ENCODE assay signal across 8 mouse cellular contexts in the genomic region with DNA sequence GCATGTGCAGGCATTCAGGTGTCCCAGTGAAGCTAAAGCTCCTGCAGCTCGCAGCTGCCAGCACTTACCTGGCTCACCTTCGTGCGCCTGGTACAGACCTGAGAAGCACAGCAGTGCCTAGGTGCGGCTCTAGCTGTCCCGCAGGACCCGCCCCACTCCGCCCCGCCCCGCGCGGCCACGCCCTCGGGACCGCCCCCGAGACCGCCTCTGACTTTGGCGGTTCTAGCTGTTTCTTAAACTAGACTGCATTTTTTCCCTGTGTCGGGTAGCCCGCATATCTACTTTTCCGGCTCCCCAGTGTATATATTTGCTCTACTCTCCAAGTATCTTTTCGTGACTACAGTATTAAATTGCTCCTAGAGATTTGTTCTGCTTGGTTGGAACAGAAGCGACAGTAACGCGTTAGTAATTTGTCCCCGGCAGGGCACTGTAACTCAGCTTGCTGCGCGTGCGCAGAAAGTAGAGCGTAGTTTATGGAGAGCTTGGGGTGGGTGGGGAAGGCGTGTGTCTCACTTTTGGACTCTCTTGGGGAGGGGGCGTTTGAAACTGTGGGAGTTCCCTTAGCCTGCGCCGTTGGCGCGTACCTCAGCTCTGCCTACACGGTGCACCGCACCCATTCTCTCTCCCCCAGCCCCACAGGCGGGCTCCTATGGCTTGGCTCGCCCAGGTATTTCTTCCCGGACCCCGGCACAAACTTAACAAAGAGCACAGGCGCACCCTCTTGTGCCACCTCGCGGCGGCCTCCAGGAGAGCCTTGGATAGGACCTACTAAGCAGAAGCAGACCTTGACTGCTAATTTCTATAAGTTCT. TPM values are rescaled to one million over a fixed set of nuclear protein-coding genes. Genes with fewer than 3 reads are reported as not detected.
A peak's percentile ranks its signal among the peaks of the same experiment; 100 is the strongest.
DNase-seq lines count a peak whose midpoint lies in the region; ATAC-seq and TF ChIP-seq lines count a peak whose summit lies in the region.

TSS of gene Mgst3 (minus strand) at position 159 of the 810 bp plus-strand sequence.

- peaks cover 21% of the 10 kb centered on the region; the same call in 1 of the 2 replicates for H3K27me3 ChIP-seq in E14TG2a.4 (ENCODE audit: insufficient read depth, low read length)
- peaks cover 25% of the 10 kb centered on the region for H3K27me3 ChIP-seq in forebrain, embryonic 12.5 days
- no peaks in the 10 kb centered on the region for H3K27me3 ChIP-seq in heart, postnatal 0 days (ENCODE audit: control insufficient read depth, insufficient read depth, low read length)
- peaks cover 3% of the 10 kb centered on the region; the same call in 1 of the 2 replicates for H3K27me3 ChIP-seq in liver, embryonic 16.5 days (ENCODE audit: control insufficient read depth, insufficient read depth, low read depth, low read length)
- peaks cover 43% of the 10 kb centered on the region for H3K27me3 ChIP-seq in neural tube, embryonic 13.5 days
- no peaks in the 10 kb centered on the region for H3K27me3 ChIP-seq in testis, adult 2 months (ENCODE audit: control insufficient read depth, insufficient read depth, low read length)

- no peak; the same call in 1 of the 2 replicates for TF ChIP-seq EP300 in heart, postnatal 0 days (IDR thresholded peaks at IDR 0.05; ENCODE audit: low read depth)

- no peaks in the 10 kb centered on the region for H3K9me3 ChIP-seq in E14TG2a.4 (ENCODE audit: low read length)
- no peaks in the 10 kb centered on the region for H3K9me3 ChIP-seq in forebrain, embryonic 12.5 days
- H3K9me3 ChIP-seq in heart, postnatal 0 days (replicated peaks; ENCODE audit: control insufficient read depth, low read length): no peaks in the 10 kb centered on the region
- H3K9me3 ChIP-seq in liver, embryonic 16.5 days (replicated peaks; ENCODE audit: control insufficient read depth, low read length): no peaks in the 10 kb centered on the region
- H3K9me3 ChIP-seq in neural tube, embryonic 13.5 days: no peaks in the 10 kb centered on the region

- H3K4me3 ChIP-seq in E14TG2a.4 (replicated peaks; ENCODE audit: low read length): peak within 1 kb of the TSS; percentile 89
- peak within 1 kb of the TSS; percentile 64 for H3K4me3 ChIP-seq in forebrain, embryonic 12.5 days (replicated peaks)
- H3K4me3 ChIP-seq in heart, postnatal 0 days (ENCODE audit: low read depth, low read length): peak within 1 kb of the TSS; percentile 91
- peak within 1 kb of the TSS; percentile 82 for H3K4me3 ChIP-seq in liver, embryonic 16.5 days (ENCODE audit: low read depth, low read length)
- peak within 1 kb of the TSS; percentile 69 for H3K4me3 ChIP-seq in neural tube, embryonic 13.5 days
- H3K4me3 ChIP-seq in testis, adult 2 months (ENCODE audit: control insufficient read depth, low read depth, low read length): peak within 1 kb of the TSS; percentile 98

- WGBS in forebrain, embryonic 12.5 days: under 1% methylated on average over 45 of the region's 45 CpGs
- WGBS in heart, postnatal 0 days: under 1% methylated on average over 45 of the region's 45 CpGs
- under 1% methylated on average over 45 of the region's 45 CpGs for WGBS in liver, embryonic 16.5 days (ENCODE audit: insufficient replicate concordance)
- WGBS in neural tube, embryonic 13.5 days: under 1% methylated on average over 45 of the region's 45 CpGs

- H3K36me3 ChIP-seq in E14TG2a.4 (ENCODE audit: insufficient read depth, low read length): no peaks in the 10 kb centered on the region
- H3K36me3 ChIP-seq in forebrain, embryonic 12.5 days (replicated peaks): no peaks in the 10 kb centered on the region
- no peaks in the 10 kb centered on the region for H3K36me3 ChIP-seq in heart, postnatal 0 days (replicated peaks; ENCODE audit: control insufficient read depth, insufficient read depth, low read length)
- peaks cover 3% of the 10 kb centered on the region; the same call in 1 of the 2 replicates for H3K36me3 ChIP-seq in liver, embryonic 16.5 days (ENCODE audit: control insufficient read depth, insufficient read depth)
- no peaks in the 10 kb centered on the region for H3K36me3 ChIP-seq in neural tube, embryonic 13.5 days
- H3K36me3 ChIP-seq in testis, adult 2 months (ENCODE audit: control insufficient read depth, insufficient read depth, low read length): no peaks in the 10 kb centered on the region

- peak within 1 kb of the TSS; percentile 70 for H3K9ac ChIP-seq in forebrain, embryonic 12.5 days
- H3K9ac ChIP-seq in heart, postnatal 0 days (replicated peaks; ENCODE audit: low read depth, low read length): peak within 1 kb of the TSS; percentile 76
- H3K9ac ChIP-seq in liver, embryonic 16.5 days (ENCODE audit: low read depth, low read length): peak within 1 kb of the TSS; percentile 81
- H3K9ac ChIP-seq in neural tube, embryonic 13.5 days: peak within 1 kb of the TSS; percentile 79

- TF ChIP-seq POLR2A in testis, adult 2 months (IDR thresholded peaks at IDR 0.05; ENCODE audit: control insufficient read depth, low read depth, low read length): peak; percentile 90

- peaks cover 19% of the 10 kb centered on the region for H3K4me1 ChIP-seq in E14TG2a.4 (replicated peaks; ENCODE audit: low read depth, low read length)
- H3K4me1 ChIP-seq in forebrain, embryonic 12.5 days: peaks cover 14% of the 10 kb centered on the region
- H3K4me1 ChIP-seq in heart, postnatal 0 days (ENCODE audit: control insufficient read depth, insufficient read depth): peaks cover 7% of the 10 kb centered on the region
- H3K4me1 ChIP-seq in liver, embryonic 16.5 days (ENCODE audit: control insufficient read depth, low read depth, low read length): peaks cover 40% of the 10 kb centered on the region
- H3K4me1 ChIP-seq in neural tube, embryonic 13.5 days (replicated peaks): peaks cover 22% of the 10 kb centered on the region
- H3K4me1 ChIP-seq in testis, adult 2 months (ENCODE audit: control insufficient read depth, insufficient read depth, low read length): peaks cover 9% of the 10 kb centered on the region

- peak within 1 kb of the TSS; percentile 90 for H3K4me2 ChIP-seq in forebrain, embryonic 12.5 days
- H3K4me2 ChIP-seq in heart, postnatal 0 days (ENCODE audit: low read depth, low read length): peak within 1 kb of the TSS; percentile 96
- peak within 1 kb of the TSS; percentile 69 for H3K4me2 ChIP-seq in liver, embryonic 16.5 days (ENCODE audit: low read depth, low read length)
- H3K4me2 ChIP-seq in neural tube, embryonic 13.5 days: peak within 1 kb of the TSS; percentile 76

- DNase-seq in c-Kit-positive CD71-positive TER-119-positive erythroid progenitor cells, embryonic 14.5 days (ENCODE audit: low spot score): peak; percentile 97
- peak; percentile 95 for DNase-seq in heart, postnatal 0 days (ENCODE audit: low spot score)
- DNase-seq in kidney, postnatal 4 days: peak; percentile 96 to 97

- peak within 1 kb of the TSS; percentile 79 for H3K27ac ChIP-seq in forebrain, embryonic 12.5 days
- H3K27ac ChIP-seq in heart, postnatal 0 days (ENCODE audit: low read depth): peak within 1 kb of the TSS; percentile 94
- H3K27ac ChIP-seq in liver, embryonic 16.5 days (ENCODE audit: low read length): peak within 1 kb of the TSS; percentile 94
- peak within 1 kb of the TSS; percentile 83 for H3K27ac ChIP-seq in neural tube, embryonic 13.5 days (replicated peaks)
- peak within 1 kb of the TSS; percentile 86 for H3K27ac ChIP-seq in testis, adult 2 months (ENCODE audit: control insufficient read depth, insufficient read depth, low read depth, low read length)

- ATAC-seq in forebrain, embryonic 12.5 days (ENCODE audit: low FRiP score): peak; percentile 95
- peak; percentile 91 for ATAC-seq in heart, postnatal 0 days (ENCODE audit: insufficient read depth, low read depth)
- ATAC-seq in liver, embryonic 16.5 days (ENCODE audit: low read depth): peak; percentile 90
- peak; percentile 96 for ATAC-seq in neural tube, embryonic 13.5 days (ENCODE audit: low read depth)

- peak; percentile 40 for TF ChIP-seq CTCF in E14TG2a.4 (conservative IDR thresholded peaks at IDR 0.05; ENCODE audit: low read length)
- TF ChIP-seq CTCF in heart, postnatal 0 days (IDR thresholded peaks at IDR 0.05; ENCODE audit: low read depth): peak; percentile 72
- peak; percentile 37; the same call in 1 of the 2 replicates for TF ChIP-seq CTCF in testis, adult 2 months (IDR thresholded peaks at IDR 0.05; ENCODE audit: control insufficient read depth, insufficient read depth, insufficient replicate concordance, low read depth, low read length)

RNA-seq across cellular contexts. Expression of gene Mgst3, which starts in this region (rescaled TPM):
- polyA plus RNA-seq in forebrain, embryonic 12.5 days (2016; fragmentation: Nextera tagmentation; extraction: Ambion mirVana): 37.9 TPM in 2 replicates
- total RNA-seq in heart, postnatal 0 days (2014; rRNA removed; ENCODE audit: low replicate concordance): 528 and 566 TPM in 2 replicates
- 306 and 315 TPM in 2 replicates for polyA plus RNA-seq in heart, postnatal 0 days (2015; fragmentation: Nextera tagmentation; extraction: Ambion mirVana)
- polyA plus RNA-seq in liver, embryonic 16.5 days (2015; fragmentation: Nextera tagmentation; extraction: Ambion mirVana): 316 and 338 TPM in 2 replicates
- 105 and 133 TPM in 2 replicates for polyA plus RNA-seq in neural tube, embryonic 13.5 days (2015; fragmentation: Nextera tagmentation; extraction: Ambion mirVana)
- 16.5 and 18.9 TPM in 2 replicates for polyA plus RNA-seq in testis, adult 2 months (2012; rRNA removed)

Comparison
In these comparisons a context has a peak if more than half of its experiments do, and no peak if none do; other contexts are left out.
1. Peak in every context shown above with its lines: DNase-seq, ATAC-seq, H3K4me3 ChIP-seq and H3K27ac ChIP-seq.